Mouse (Mus musculus): Measurements from ENCODE around the gene Cars.

DNA sequence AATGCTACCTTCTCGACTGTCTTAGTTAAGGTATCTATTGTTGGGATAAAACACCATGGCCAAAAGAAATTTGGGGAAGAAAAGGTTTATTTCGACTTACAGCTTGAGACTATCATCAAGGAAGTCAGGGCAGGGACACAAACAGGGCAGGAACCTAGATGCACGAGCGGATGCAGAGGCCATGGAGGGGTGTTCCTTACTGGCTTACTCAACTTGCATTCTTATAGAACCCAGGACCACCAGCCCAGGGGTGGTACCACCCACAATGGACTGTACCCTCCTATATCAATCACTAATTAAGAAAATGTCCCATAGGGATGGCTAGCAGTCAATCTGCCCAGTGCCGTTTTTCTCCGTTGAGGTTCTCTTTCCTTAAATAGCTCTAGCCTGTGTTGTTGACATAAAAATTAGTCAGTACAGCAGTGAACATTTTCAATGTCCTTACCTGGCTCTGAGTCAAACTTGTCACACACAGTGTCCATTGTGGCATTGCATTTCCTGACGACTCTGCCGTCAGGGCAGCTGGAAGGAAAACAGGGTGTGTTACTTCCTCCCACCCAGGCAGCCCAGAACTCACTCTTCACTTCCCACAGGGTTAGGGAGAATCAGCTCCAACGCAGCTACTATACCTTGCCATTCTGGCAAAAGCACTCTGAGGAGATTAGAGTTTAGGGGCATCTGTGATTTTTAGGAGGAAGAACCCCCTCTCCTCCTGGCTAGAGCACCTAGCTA, 14.7 kb upstream of the Cars start:
- TF ChIP-seq POLR2A (IDR thresholded peaks at IDR 0.05; ENCODE audit: low read depth, low read length) (no peak), CTCF (IDR thresholded peaks at IDR 0.05; ENCODE audit: borderline replicate concordance, insufficient read depth, low read length) (no peak)

Data from embryonic fibroblast, embryonic 13.5 days (primary cell).